Mouse (Mus musculus) adrenal gland, postnatal 10 days (tissue): ENCODE results near the gene Olfr828. TPM values are rescaled to one million over a fixed set of nuclear protein-coding genes. Genes with fewer than 3 reads are reported as not detected.

ENCODE experiments used
- DNase-seq: peaks from one replicate; pipeline ENCODE4 v3.0.0; 2021; ENCODE audit warnings: mixed read lengths
- long read RNA-seq, 2 experiments: library from polyadenylated mRNA; stranded (forward); transcript quantifications; one replicate each; pipeline ENCODE4 v2.0.0; 2021
- total RNA-seq, 2 experiments: library from RNA; stranded (reverse); gene quantifications; 2 replicates each; pipeline ENCODE4 v1.2.3; 2021

The Olfr828 gene
- not detected for total RNA-seq
- long read RNA-seq, experiment 1 = 0 reads
- long read RNA-seq, experiment 2 = 0 reads

DNA sequence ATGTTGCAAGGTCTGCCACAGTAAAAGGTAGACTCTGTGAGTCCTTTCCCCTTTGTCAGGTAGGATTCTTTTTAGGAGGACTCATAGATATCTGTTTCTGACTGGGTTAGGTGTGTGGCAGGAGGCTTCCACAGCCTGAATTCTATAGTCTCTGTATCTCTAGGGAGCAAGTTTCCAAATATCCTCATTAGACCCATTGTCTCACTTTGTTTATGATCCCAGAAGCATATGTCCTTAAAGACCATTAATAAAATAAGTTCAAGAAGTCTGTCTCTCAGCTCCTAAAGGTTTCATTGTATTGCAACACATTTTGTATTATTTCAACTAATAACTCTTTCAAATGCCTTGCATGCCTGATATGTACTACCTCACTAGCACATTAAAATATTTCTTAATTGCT is at the start of gene Olfr828:
Gene Olfr828 (minus strand): TSS at position 101 of the 400 bp plus-strand sequence.
- DNase-seq = no peak

DNA sequence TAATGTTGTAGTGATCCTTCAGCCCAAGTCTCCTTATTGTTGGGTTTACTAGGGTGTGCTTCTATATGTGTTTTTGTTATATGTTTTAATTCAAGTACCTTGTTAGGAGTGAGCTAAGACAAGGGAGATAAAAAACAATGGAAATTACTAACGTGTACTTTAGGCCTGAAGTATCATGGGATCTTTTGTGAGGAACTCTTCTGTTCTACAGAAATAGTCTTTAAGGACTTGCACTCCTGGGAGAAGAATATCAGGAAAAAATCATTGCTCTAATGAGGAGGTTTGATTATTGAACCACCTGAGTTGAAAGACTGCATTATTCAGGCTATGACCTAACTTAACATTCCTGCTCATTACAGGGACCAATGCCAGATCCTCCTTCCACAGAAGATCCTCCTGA is 35.3 kb upstream of the Olfr828 start, which contains the start of gene Olfr829:
Gene Olfr829 (plus strand): TSS at position 301 of the 400 bp plus-strand sequence.
- DNase-seq = no peak

DNA sequence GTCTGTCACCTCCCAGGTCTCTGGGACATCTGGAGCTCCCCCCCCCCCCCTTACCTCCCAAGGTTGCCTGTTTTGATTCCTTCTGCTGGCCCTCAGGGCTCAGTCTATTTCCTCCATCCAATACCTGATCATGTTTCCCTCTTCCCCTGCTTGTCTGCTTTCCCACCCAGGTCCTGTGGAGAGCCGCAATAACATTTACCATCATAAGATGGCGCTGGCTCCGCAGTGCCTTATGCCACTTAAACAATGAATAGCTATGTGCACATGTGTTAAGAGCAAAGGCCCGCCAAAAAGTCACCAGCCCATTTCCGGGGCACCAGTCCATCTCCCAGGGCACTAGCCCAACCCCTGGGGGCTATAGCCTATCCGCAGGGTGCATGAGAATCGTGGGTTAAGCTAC is 34.0 kb downstream of the Olfr828 start:
- no peak for DNase-seq

DNA sequence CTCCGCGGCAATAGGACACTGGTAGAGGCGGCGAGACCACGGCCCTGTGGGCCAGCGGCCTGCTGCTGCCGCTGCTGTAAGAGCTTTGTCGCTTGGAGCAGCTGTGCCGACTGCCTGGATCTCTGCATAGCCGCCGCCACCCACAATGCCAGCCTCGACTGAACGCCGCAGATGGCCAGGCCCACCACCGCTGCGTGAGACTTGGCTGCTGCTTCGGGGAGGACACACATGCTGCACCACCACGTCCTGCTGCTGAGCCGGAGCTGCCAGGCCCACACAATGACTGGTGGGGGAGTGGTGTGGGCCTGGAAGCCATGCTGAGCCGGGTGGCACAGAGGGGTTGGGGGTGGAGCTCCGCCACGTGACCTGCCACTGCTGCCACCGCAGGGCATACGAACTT is 39.9 kb downstream of the Olfr828 start:
- no peak for DNase-seq

DNA sequence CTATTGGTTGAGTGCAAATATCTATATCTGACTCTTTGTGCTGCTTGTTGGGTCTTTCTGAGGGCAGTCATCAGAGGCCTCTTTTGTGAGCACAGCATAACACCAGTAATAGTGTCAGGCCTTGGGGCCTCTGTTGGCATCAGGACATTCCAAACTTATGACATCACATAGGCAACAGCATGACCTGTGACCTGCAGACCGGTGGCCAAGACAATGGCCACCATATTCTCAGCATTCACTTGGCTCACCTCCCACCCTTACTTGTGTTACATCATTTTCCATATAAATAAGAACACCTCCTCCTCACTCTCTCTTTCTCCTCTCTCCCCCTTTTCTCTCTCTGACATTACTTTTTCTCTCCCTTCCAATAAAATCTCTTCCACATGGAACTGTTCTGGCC is 40.3 kb downstream of the Olfr828 start:
- no peak for DNase-seq

Other genes starting within 250 kb of the Olfr828 start
- 1 to 10 TPM; 4.1 to 4.7 TPM for gene Muc16, start 145.0 kb downstream of the Olfr828 start, total RNA-seq
- gene Olfr24, start 55.5 kb downstream of the Olfr828 start, total RNA-seq = not detected
- gene Olfr829, start 35.4 kb upstream of the Olfr828 start, total RNA-seq = not detected
- gene Olfr830, start 55.2 kb upstream of the Olfr828 start, total RNA-seq = not detected
- gene Olfr832, start 117.6 kb upstream of the Olfr828 start, total RNA-seq = not detected
- gene Olfr834, start 168.5 kb upstream of the Olfr828 start, total RNA-seq = not detected
- not detected for gene Olfr835, start 213.2 kb upstream of the Olfr828 start, total RNA-seq